Mouse (Mus musculus) ES-E14 (cell line): ENCODE data around the gene Tmem178. TPM values are rescaled to one million over a fixed set of nuclear protein-coding genes. Genes with fewer than 3 reads are reported as not detected.

Source experiments
- DNase-seq: peaks from one replicate; pipeline ENCODE4 v3.0.0-alpha.2; 2013; ENCODE audit warnings: low read depth, low spot score
- H3K27ac ChIP-seq: 2 replicates; pipeline ENCODE4 v1.5.1; 2012; ENCODE audit warnings: low read depth, mild to moderate bottlenecking, low read length, moderate library complexity, mixed read lengths; ENCODE audit not compliant: poor library complexity, insufficient read depth, severe bottlenecking
- H3K36me3 ChIP-seq: 2 replicates; pipeline ENCODE4 v1.6.1; 2012; ENCODE audit warnings: mild to moderate bottlenecking, low read length, moderate library complexity, mixed read lengths; ENCODE audit not compliant: control insufficient read depth, poor library complexity, insufficient read depth, severe bottlenecking
- H3K4me1 ChIP-seq, 2 experiments: fragments of 150-350 bp in 1 of 2; sonication (generic) in 1 of 2; 2 replicates each; pipeline ENCODE4 v1.6.1; 2012; ENCODE audit warnings: low read length in 2 of 2, mild to moderate bottlenecking in 1 of 2, mixed read lengths in 1 of 2; ENCODE audit not compliant: control insufficient read depth in 2 of 2, insufficient read depth in 2 of 2, poor library complexity in 1 of 2
- H3K4me3 ChIP-seq, 2 experiments: fragments of 150-350 bp in 1 of 2; sonication (generic) in 1 of 2; 2 replicates each; pipeline ENCODE4 v1.5.1; 2012; ENCODE audit warnings: low read length in 2 of 2, low read depth in 1 of 2, mild to moderate bottlenecking in 1 of 2, mixed read lengths in 1 of 2; ENCODE audit not compliant: insufficient read depth in 1 of 2, poor library complexity in 1 of 2, severe bottlenecking in 1 of 2
- H3K9ac ChIP-seq: 2 replicates; pipeline ENCODE4 v1.6.1; 2012; ENCODE audit warnings: low read depth, mild to moderate bottlenecking, low read length, mixed read lengths; ENCODE audit not compliant: poor library complexity, insufficient read depth, severe bottlenecking
- H3K9me3 ChIP-seq: fragments of 150-350 bp; sonication (generic); 2 replicates; pipeline ENCODE4 v1.6.1; 2012; ENCODE audit warnings: low read depth, mild to moderate bottlenecking, low read length; ENCODE audit not compliant: control insufficient read depth, insufficient read depth
- CHD2 ChIP-seq: IDR thresholded peaks from 2 replicates; pipeline ENCODE4 v1.6.1; 2014; ENCODE audit warnings: mild to moderate bottlenecking, low read depth, low read length, inconsistent platforms
- HCFC1 ChIP-seq: IDR thresholded peaks from 2 replicates; pipeline ENCODE4 v1.6.1; 2012; ENCODE audit warnings: low read length, inconsistent platforms, borderline replicate concordance; ENCODE audit not compliant: insufficient read depth
- MAFK ChIP-seq: IDR thresholded peaks from 2 replicates; pipeline ENCODE4 v1.6.1; 2014; ENCODE audit warnings: mild to moderate bottlenecking, low read depth, low read length, inconsistent platforms; ENCODE audit not compliant: insufficient read depth
- ZC3H11A ChIP-seq: IDR thresholded peaks from 2 replicates; pipeline ENCODE4 v1.6.1; 2012; ENCODE audit warnings: low read depth, mild to moderate bottlenecking, inconsistent platforms, low read length, borderline replicate concordance
- ZNF384 ChIP-seq: IDR thresholded peaks from 2 replicates; pipeline ENCODE4 v1.6.1; 2012; ENCODE audit warnings: low read depth, low read length, inconsistent platforms
- in situ Hi-C, 2 experiments: fragments of 600-800 bp; cut with MboI; formaldehyde crosslinking; loops; one replicate each; pipeline ENCODE4 v1.15.1; 2025; ENCODE audit warnings: low sequenced_read_pairs in 2 of 2, inconsistent platforms in 1 of 2; ENCODE audit not compliant: unreplicated experiment in 2 of 2
- total RNA-seq: library from RNA; depleted of rRNA; stranded (reverse); fragments of 300-350 nt; gene quantifications from 2 replicates; pipeline ENCODE4 v1.2.3, GENCODE M21; 2012

Tmem178 gene
- total RNA-seq, 1 experiment: 0.40 TPM

GRCm38 (mm10) chr17:80900200-80900520 lies 44.3 kb upstream of the Tmem178 start:
- no peak for DNase-seq
- no peak overlapping the region for H3K27ac ChIP-seq

GRCm38 (mm10) chr17:80901885-80902284 lies 42.5 kb upstream of the Tmem178 start:
- TF ChIP-seq ZNF384 (no peak), MAFK (no peak), CHD2 (no peak), ZC3H11A (no peak), HCFC1 (no peak)
- H3K4me3 ChIP-seq: no peak overlapping the region
- H3K27ac ChIP-seq: no peak overlapping the region
- no peaks in the 10 kb centered on the region for H3K9me3 ChIP-seq
- in situ Hi-C loops: no loop called here
- H3K9ac ChIP-seq: no peak overlapping the region
- H3K36me3 ChIP-seq: no peaks in the 10 kb centered on the region
- DNase-seq: no peak
- no peaks in the 10 kb centered on the region for H3K4me1 ChIP-seq

More at GRCm38 (mm10) chr17:80900200-80900520, 44.3 kb upstream of the Tmem178 start:
- Histone ChIP-seq H3K9ac (no peak overlapping the region), H3K36me3 (no peaks in the 10 kb centered on the region), H3K9me3 (no peaks in the 10 kb centered on the region), H3K4me3 (no peak overlapping the region), H3K4me1 (no peaks in the 10 kb centered on the region)
- in situ Hi-C loops: no loop called here
- TF ChIP-seq MAFK (no peak), HCFC1 (no peak), ZNF384 (no peak), ZC3H11A (no peak), CHD2 (no peak)

GRCm38 (mm10) chr17:80903121-80903875 lies 41.1 kb upstream of the Tmem178 start:
- no peak overlapping the region for H3K4me3 ChIP-seq
- no peak for TF ChIP-seq ZC3H11A
- TF ChIP-seq CHD2: no peak
- no peak for TF ChIP-seq HCFC1
- no peak for TF ChIP-seq ZNF384
- TF ChIP-seq MAFK: no peak
- H3K36me3 ChIP-seq: no peaks in the 10 kb centered on the region
- DNase-seq: no peak
- H3K4me1 ChIP-seq: no peaks in the 10 kb centered on the region
- no peaks in the 10 kb centered on the region for H3K9me3 ChIP-seq
- in situ Hi-C loops: no loop called here
- H3K27ac ChIP-seq: no peak overlapping the region
- H3K9ac ChIP-seq: no peak overlapping the region

- H3K4me3 ChIP-seq: no peak overlapping the region
- H3K27ac ChIP-seq: no peak overlapping the region
- no peak overlapping the region for H3K9ac ChIP-seq
- H3K9me3 ChIP-seq: no peaks in the 10 kb centered on the region
- in situ Hi-C loops: no loop called here
- H3K4me1 ChIP-seq: no peaks in the 10 kb centered on the region
- TF ChIP-seq HCFC1 (no peak), CHD2 (no peak), ZC3H11A (no peak), ZNF384 (no peak), MAFK (no peak)
- DNase-seq: no peak
- no peaks in the 10 kb centered on the region for H3K36me3 ChIP-seq
These were observed 40.4 kb upstream of the Tmem178 start for GRCm38 (mm10) chr17:80904061-80904460.

- TF ChIP-seq HCFC1 (no peak), CHD2 (no peak), MAFK (no peak), ZNF384 (no peak)
- H3K4me3 ChIP-seq: no peak overlapping the region
- no peak overlapping the region for H3K27ac ChIP-seq
- H3K9me3 ChIP-seq: no peaks in the 10 kb centered on the region
- DNase-seq: no peak
- in situ Hi-C loops: no loop called here
- H3K36me3 ChIP-seq: no peaks in the 10 kb centered on the region
- no peak overlapping the region for H3K9ac ChIP-seq
- no peaks in the 10 kb centered on the region for H3K4me1 ChIP-seq
These were observed 28.8 kb upstream of the Tmem178 start for GRCm38 (mm10) chr17:80915666-80916065.
